Mouse (Mus musculus) left cerebral cortex, postnatal 25 days (tissue): ENCODE results near the gene H2-T3. TPM values are rescaled to one million over a fixed set of nuclear protein-coding genes. Genes with fewer than 3 reads are reported as not detected.
"Not testable (repeated sequence)": the region's sequence is repeated elsewhere in the genome, so short reads cannot be mapped to it uniquely, and the experiment has no call there.

Source experiments
- DNase-seq, 2 experiments: peaks; one replicate each; pipeline ENCODE4 v3.0.0; 2022; ENCODE audit warnings: low spot score in 2 of 2, mixed read lengths in 1 of 2
- intact Hi-C: fragments of 180-260 bp; cut with DNase I; formaldehyde crosslinking; loops from one replicate; pipeline ENCODE4 v1.15.1; 2025
- total RNA-seq, 2 experiments: library from RNA; stranded (reverse); gene quantifications; 2 replicates each; pipeline ENCODE4 v1.2.3; 2021

The H2-T3 gene
- total RNA-seq, result not detected

DNA sequence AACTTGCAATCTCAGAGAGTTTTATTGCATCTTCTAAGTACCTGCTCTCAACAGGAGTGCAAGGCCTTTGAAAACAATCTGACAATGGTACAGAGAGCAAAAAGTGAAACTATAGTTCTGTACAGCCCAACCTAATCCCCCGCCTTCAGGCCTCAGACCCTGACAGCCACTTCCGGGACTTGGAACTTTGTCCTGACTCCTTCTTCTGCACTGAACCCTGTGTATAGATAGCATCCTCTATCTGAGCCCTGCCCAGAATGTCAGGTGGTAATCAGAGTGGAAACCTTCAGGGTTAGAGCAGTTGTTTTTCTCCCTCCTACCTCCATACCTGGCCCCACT lies at the start of gene H2-T3:
Gene H2-T3, minus strand, starts transcription at position 119 of the 339 bp plus-strand sequence.
- no peak for DNase-seq
- intact Hi-C loops, result loop anchor here (2.0 to 10.0 kb wide), 3 partner anchors 125 to 255 kb away; no protein-coding TSS in a partner anchor

DNA sequence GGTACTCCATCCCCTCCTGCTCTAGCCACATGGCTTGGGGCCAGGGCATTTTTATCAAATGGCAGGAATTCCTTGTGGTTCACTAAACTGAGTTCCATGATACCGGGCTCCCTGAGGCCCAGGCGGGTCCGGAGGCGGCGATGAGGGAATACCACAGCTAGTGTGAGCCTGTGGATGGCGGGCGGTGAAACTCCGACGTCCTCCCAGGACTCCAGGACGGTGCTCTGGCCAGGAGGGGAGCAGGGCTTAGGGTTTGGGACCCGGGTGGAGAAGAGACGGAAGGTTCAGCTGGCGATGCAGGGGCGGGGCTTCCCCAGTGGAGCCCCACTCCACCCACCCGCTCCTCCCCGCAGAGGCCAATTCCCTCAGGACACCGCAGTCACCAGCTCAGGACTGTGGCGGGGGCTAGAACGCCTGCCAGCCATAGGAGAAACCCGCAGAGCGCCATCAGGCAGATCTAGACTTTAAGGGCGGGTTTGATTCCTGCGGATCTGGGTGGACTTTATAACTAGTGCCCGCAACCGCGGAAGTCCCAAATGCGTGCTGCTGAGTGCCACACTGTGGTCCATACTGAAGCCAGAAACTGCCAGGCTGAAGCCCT lies 47.3 kb upstream of the H2-T3 start:
- no peak for DNase-seq
- intact Hi-C loops, result no loop called here

DNA sequence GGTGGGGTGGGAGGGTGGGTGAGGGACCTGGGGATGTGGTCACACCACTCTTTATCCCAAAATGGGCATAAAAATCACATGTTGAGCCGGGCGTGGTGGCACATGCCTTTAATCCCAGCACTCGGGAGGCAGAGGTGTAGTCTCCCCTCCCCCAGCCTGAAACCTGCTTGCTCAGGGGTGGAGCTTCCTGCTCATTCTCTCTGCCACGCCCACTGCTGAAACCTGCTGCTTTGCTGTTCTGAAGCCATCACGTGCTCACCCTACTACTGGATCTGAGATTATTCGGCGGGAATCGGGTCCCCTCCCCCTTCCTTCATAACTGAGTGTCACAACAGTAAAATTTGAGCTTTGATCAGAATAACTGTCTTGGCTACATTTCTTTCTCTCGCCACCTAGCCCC lies 45.2 kb upstream of the H2-T3 start:
- intact Hi-C loops, DNase-seq: not testable (repeated sequence)

DNA sequence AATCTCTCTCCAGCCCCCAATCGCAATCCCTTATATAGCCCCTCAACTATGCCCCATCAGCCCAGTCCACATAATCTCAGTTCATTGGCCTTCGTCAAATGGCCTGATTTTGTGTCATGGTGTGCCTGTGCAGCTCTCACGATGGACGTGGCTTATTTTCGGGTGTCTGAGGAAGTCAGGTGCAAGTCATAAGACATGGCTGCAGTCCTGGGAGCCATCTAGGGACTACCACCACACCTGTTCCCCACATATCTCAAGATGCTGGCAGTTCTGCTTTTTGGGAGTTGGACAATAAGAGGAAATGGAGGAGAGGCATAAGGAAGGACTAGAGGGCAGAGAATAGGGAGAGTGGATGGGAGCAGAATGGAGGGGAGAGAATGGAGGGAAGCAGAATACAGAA lies 43.5 kb upstream of the H2-T3 start:
- intact Hi-C loops, result no loop called here
- DNase-seq, result no peak

DNA sequence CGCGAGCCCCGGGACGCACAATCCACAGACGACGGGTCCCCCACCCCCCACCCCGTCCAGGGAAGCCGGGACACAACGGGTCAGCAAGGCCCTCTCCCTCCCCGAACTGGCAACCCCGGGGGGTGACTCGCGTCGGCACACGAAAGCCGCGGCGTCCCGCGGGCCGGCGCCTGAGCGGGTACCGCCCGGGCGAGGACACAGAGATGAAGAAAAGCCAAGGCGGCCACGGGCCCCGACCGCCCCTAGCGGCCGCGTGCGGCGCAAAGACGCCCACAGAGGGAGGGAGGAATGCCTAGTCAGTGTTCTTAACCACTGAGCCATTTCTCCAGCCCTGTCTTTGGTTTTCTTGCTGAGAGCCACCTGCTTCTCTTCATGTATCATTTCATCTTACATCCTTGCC lies 41.2 kb upstream of the H2-T3 start:
- intact Hi-C loops, result no loop called here
- DNase-seq, result peak; percentile 48 to 62

DNA sequence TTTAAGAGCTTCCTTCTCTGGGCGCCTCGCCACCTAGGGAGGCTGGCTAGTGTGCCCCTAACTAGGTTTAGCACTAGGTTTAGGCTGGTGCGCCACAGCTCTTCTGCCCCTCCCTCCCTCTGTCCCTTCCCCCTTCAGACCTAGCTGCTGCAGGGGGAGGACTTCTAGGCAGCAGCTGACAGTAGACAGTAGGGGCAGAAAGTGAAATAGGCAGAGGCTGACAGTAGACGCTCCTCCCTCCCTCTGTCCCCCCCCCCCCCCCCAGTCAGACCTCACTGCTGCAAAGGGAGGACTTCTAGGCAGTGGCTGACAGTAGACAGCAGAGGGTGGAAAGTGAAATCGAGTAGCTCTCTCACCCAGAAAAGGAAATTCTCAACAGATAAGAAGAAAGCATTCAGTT lies 39.0 kb upstream of the H2-T3 start:
- intact Hi-C loops, result no loop called here
- DNase-seq, result no peak

DNA sequence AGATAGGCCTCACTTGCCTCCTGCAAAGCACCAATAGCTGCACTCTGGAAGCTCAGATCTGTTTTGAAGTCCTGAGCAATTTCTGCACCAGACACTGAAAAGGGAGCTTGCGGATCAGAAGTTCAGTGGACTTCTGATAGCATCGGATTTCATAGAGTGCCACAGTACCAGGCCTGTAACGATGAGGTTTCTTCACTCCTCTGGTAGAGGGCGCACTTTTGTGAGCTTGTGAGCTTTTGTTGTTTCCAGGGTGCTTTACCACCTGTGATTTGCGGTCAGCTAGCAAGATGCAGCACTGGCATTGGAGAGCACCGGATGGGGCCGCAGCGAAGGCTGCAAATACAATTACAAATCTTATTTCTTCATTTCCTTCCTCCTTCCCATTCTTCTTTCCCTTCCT lies 36.8 kb upstream of the H2-T3 start:
- intact Hi-C loops, result no loop called here
- DNase-seq, result no peak

DNA sequence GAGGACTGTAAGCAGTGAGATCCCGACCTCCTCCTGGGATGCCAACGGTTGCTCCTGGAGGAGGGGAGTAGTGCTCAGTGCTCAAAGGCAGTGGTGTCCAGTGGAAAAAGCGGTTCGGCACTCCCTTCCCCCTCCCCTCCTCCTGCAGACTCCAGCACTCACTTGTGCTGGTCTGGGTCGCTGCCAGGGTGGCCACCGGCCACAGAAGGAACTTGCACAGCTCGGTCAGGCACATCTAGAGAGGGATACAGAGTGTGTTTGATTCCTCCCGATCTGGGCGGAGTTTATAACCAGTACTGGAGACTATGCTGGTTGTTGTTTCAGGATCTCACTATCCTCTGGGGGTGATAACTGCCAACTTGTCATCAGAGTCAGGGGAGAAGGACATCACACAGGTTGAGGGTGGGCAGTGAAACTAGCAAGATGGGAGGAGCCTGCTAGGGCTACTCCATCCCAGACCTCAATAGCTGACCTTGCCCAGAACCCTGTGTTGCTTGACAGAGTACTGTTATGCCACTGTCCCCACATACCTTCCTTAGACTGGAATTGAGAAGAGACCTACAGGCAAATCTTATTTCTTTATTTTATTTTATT lies 35.2 kb upstream of the H2-T3 start:
- no peak for DNase-seq
- intact Hi-C loops, result no loop called here

DNA sequence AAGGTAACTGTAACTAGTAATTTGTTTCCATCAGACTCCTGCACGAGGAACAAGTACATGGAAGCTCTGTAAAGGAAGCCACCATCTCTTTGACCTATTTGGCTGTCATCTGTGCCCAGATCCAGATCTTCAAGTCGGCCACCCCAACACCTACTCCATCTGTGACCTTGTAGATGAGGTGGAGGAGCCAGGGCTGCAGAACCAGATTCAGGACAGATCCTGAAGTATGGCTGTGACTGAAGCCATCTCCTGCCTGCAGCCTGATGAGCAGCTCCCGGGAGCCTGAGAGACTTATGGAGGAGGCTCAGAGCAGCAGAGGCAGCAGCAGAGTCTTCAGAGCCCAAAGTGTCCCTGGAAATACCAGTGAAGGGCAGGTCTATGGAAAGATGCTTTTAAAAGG lies 34.4 kb upstream of the H2-T3 start:
- no peak for DNase-seq
- intact Hi-C loops, result no loop called here

DNA sequence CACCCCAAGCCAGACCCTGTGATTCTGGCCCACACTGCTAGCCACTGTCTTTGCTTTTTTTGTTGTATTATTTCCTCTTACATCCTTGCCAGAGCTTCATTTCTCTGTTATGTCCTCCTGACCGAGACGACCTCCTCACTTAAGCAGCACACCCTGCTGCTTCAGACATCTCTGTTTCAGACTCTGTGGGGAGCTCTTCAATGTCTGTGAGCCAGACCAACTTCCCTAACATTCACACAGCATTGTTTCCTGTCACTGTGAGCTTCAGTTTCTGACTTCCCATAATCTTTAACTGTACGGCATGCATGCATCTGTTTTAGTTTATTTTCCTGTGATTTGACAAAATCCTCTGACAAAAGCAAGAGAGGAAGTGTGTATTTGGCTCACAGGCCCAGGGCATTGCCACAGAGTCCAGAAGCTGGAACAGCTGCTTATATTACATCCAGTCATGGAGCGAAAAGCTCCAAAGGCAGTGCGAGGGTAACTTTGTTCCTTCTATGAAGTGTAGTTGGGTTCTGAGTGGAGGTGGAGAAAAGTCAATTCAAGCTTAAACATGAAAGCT lies 28.6 kb upstream of the H2-T3 start:
- intact Hi-C loops, result no loop called here
- DNase-seq, result no peak

DNA sequence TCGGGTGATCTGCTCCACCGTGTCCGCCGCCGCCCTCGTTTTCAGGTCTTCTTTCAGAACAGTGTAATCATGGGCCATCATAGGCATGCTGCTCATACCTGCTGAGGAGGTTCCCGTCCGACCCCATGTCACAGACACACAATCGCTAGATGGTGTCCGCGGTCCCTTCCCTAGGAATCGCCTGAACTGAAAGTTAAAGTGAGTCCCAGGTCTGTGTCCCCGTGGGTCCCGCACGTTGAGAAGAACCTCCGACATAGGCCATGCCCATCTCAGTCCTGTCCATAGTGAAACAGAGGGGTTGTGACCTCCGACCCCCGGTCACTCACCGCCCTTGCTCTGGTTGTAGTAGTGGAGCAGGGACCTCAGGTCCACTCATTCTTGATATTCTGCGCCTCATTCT lies 25.5 kb upstream of the H2-T3 start:
- intact Hi-C loops, result no loop called here
- no peak for DNase-seq

DNA sequence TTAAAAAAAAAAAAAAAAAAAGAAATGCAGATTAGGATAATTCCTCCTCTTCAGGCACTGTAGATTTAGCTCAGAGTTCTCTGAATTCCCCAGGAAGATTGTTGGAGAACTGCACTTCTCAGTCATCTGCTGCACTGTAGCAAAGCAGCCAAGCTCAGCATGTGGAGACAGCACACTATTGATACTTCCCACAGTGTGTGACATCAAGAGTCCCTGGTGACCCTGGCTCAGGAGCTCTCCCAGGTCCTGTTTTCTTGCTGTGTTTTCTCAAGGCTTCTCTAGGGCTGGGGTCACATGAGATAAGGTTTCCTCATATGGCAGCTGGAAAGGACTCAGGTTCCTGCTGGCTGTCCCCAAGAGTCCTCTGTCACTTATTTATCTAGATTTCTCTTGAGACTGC lies 16.8 kb upstream of the H2-T3 start:
- no peak for DNase-seq
- intact Hi-C loops, result no loop called here

DNA sequence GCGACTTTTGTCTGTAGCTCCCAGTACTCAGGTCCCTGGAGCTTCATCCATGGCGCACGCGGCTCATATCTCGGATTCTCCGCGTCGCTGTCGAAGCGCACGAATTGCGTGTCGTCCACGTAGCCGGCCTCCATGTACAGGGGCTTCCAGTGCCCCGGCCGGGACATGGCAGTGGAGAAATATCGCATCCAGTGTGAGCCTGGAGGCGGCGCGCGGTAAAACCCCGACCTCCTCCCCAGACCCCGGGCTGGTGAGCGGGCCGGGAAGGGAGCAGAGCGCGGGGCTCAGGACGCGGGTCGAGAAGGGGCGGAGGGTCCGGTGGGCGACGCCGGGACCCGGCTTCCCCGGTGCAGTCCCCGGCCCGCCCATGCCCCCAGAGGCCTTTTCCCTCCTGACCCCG lies 15.8 kb upstream of the H2-T3 start:
- no peak for DNase-seq

DNA sequence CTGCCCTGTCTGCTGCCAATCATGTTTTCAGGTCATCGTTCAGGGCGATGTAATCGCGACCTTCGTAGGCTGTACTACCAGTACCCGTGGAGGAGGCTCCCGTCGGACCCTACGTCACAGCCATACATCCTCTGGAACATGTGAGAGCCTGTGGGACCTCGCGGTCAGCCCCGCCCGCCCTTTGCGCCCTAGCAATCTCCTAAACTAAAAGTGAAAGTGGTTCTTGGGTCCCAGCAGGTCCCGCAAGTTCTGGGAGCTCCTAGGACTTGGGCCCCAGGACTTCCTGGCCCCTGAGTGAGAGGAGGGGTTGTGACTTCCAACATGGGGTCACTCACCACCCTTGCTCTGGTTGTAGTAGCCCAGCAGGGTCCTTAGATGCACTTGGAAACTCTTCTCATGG lies 15.4 kb upstream of the H2-T3 start:
- no peak for DNase-seq

More for the DNA sequence above, 15.8 kb upstream of the H2-T3 start:
- intact Hi-C loops, result no loop called here

DNA sequence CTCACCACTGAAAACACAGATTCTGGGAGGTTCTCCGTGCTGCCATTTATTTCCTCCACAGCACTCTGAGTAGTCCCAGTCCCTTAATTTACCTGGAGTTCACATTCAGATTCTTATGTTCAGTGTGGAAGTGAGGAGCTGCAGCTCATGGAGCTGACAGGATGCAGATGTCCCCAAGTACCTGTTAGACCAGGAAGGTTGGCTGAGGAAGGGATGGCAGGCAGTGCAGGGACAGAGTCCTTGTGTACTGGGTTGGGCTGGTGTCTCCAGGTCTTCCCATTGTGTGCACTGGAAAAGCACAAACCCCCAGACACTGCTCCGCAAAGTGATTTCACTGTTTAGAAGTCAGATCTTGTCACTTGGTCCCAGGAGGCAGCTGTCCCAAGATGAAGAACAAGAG lies 11.8 kb upstream of the H2-T3 start:
- intact Hi-C loops, result no loop called here
- DNase-seq, result no peak

More for the DNA sequence above, 15.4 kb upstream of the H2-T3 start:
- intact Hi-C loops, result no loop called here

DNA sequence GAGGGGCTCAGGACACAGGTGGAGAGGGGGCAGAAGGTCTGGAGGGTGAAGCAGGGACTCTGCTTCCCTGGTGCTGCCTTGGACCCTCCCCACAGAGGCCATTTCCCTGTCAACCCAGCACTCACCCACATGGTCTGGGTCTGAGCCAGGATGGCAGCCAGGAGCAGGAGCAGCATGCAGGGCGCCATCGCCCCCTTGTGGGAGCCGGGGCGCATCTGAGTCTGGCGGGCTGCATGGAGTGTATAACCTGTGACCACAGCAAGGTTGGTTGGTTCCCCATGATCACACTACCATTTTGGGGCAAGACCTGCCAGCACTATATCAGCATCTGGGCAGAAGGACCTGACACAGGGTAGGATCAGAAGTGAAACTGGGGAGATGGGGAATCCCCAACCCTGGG lies 8.2 kb upstream of the H2-T3 start:
- DNase-seq, result no peak
- intact Hi-C loops, result loop anchor here (10.0 kb wide), 2 partner anchors 134 to 264 kb away; no protein-coding TSS in a partner anchor

DNA sequence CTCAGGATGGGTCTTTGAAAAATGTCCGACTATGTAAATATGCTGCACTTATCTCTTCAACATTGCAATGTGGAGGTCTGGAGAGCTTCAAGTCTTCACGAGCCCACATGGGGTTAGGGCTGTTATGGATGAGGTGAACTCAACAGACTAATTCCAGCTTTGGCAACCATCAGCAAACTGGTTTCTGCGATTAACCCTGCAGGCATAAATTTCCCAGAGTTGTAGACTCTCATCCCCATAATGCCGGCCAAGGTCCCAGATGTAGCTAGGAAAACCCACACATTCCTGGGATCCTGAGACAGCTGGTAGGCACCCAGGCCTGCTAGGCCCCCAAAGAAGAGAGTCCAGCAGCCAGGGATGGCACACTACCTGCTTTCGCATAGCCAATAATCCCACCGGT lies 4.4 kb upstream of the H2-T3 start:
- intact Hi-C loops, result loop anchor here (10.0 kb wide), 2 partner anchors 130 to 260 kb away; no protein-coding TSS in a partner anchor
- no peak for DNase-seq

DNA sequence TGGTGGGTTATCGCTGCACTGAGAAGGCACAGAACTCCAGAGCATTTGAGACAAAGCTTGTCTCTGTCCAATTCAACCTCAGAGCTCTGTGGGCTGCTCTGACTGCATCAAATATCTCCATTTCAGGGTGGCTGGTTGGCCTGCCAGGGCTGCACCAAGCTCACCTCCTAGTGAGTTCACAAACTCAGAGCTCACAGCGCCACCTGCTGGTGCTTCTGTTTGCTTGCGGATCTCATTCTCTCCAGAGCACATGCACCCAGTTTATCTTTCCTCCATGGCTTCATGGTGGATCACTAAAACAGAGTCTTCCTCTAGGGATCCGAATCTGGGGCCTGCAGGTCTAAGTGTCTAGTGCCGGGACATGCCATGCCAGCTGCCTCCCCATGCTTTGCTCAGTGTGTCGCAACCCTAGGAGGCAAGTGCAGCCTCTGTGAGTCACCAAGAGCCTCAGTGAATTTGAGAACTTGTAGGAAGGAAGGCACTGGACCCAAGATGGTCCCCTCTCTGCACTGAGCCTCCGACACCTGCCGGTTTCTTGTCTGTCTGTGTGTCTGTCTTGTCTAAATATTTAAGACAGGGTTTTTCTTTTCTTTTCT lies 3.6 kb upstream of the H2-T3 start:
- DNase-seq, result peak; percentile 47 to 61
- intact Hi-C loops, result loop anchor here (10.0 kb wide), 2 partner anchors 129 to 259 kb away; no protein-coding TSS in a partner anchor

DNA sequence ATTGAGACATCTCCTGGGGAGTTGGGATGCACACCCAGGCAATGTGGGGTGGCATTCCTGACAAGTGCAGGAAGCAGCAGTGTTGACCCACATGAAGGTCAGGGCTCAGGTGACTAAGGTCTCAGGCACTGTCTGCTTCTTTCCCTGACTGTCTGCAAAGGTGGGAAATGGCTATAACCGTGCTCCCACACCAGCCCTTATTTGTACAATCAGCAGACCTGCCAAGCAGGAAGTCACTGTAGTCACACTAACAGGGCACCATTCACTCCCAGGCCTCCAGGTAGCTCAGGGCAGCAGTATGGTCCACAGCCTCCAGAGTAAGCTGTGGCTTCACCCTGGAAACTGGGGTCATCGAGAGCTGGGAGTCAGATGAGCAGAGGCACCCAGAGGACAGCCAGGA lies 2.3 kb upstream of the H2-T3 start:
- intact Hi-C loops, result loop anchor here (10.0 kb wide), 2 partner anchors 128 to 258 kb away; no protein-coding TSS in a partner anchor

DNA sequence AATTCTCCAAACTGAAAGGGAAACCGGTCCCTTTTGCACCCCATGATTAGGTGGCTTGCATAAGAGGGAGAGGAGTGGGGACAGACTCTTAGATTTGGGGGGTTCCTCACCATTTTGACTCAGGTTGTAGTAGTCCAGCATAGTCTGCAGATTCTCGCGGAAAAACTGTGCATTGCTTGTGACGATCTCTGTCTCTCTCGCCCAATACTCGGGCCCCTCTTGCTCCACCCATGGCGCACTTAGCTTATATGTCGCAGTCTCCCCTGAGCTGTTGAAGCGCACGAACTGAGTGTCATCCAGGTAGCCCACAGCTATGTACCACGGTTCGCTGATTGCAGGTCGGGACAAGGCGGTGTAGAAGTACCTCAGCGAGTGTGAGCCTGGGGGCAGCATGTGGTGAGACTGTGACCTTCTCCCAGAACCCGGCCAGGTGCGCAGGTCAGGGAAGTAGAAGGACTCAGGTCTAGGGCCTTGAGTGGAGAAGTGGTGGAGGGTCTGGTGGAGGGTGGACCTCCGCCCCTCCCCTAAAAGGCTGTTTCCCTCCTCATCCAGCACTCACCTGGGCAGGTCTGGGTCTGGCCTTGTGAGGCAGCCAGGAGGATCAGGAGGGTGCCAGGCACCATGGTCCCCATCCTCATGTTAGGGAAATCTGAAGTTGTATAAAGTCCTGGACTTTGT lies 457 bp downstream of the H2-T3 start:
- no peak for DNase-seq
- intact Hi-C loops, result loop anchor here (2.0 to 10.0 kb wide), 3 partner anchors 125 to 255 kb away; no protein-coding TSS in a partner anchor

More for the DNA sequence above, 2.3 kb upstream of the H2-T3 start:
- DNase-seq, result no peak
